Mouse (Mus musculus) neural tube, embryonic 12.5 days (tissue): ENCODE measurements around the gene Adcy1. TPM values are rescaled to one million over a fixed set of nuclear protein-coding genes. Genes with fewer than 3 reads are reported as not detected.

Experiments used
- ATAC-seq: fragments of 200-750 bp; cut with Nextera tagmentation; 2 replicates; pipeline ENCODE4 v1.8.0; 2017; ENCODE audit warnings: low read depth, mild to moderate bottlenecking, moderate TSS enrichment, moderate library complexity; ENCODE audit not compliant: low FRiP score
- H3K27ac ChIP-seq: fragments of 300-500 bp; sonication (generic); 2 replicates; pipeline ENCODE4 v1.5.1; 2016
- H3K27me3 ChIP-seq: fragments of 300-500 bp; sonication (generic); replicated peaks from 2 replicates; pipeline ENCODE4 v1.6.1; 2016; ENCODE audit warnings: mild to moderate bottlenecking
- H3K36me3 ChIP-seq: fragments of 300-500 bp; sonication (generic); 2 replicates; pipeline ENCODE4 v1.6.1; 2016; ENCODE audit warnings: mild to moderate bottlenecking
- H3K4me1 ChIP-seq: fragments of 300-500 bp; sonication (generic); 2 replicates; pipeline ENCODE4 v1.6.1; 2016
- H3K4me2 ChIP-seq: fragments of 300-500 bp; sonication (generic); replicated peaks from 2 replicates; pipeline ENCODE4 v1.6.1; 2016; ENCODE audit warnings: mild to moderate bottlenecking
- H3K4me3 ChIP-seq: fragments of 300-500 bp; sonication (generic); 2 replicates; pipeline ENCODE4 v1.5.1; 2016
- H3K9ac ChIP-seq: fragments of 300-500 bp; sonication (generic); 2 replicates; pipeline ENCODE4 v1.6.1; 2016; ENCODE audit warnings: mild to moderate bottlenecking
- H3K9me3 ChIP-seq: fragments of 300-500 bp; sonication (generic); 2 replicates; pipeline ENCODE4 v1.6.1; 2016; ENCODE audit warnings: mild to moderate bottlenecking
- WGBS: fragments of 180-500 bp; shearing (Covaris S2); methylation state at CpG from one replicate; pipeline ENCODE4 v1.1.7; 2016; 5-methylcytosine and 5-hydroxymethylcytosine counted together
- polyA plus RNA-seq: library from polyadenylated mRNA; unstranded; fragments of >200 nt; fragmentation: Nextera tagmentation; extraction: Ambion mirVana; gene quantifications from 2 replicates; pipeline ENCODE4 v1.2.1, GENCODE M21; 2016

The Adcy1 gene
- 2.6 TPM in 2 replicates for polyA plus RNA-seq

DNA sequence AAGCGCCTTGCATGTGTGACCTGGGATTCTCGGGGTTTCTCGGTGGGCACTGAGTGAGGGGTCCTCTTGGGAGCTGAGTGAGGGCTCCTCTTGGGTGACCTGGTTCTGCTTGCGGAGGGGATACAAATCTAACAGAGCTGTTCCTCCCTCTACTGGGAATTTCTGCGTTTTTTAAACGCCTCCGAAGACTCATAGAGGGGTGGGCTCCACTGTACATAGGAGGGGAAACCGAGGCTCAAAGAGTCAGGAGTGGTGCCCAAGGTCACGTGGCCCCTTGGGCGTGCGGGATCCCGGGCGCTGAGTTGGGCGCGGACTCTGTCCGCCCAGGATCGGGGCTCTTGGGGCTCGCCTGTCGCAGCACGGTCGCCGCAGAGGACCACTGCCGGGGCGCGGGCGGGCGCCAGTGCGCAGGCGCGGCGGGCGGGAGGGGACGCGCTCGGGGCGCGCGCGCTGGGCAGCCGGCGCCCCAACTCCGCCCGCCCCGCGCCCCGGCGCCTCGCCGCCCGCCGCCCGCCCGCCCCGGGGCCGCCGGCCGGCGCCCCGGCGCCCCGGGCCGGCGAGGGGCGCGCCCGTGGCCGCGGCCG, at the start of gene Adcy1:
Gene Adcy1, plus strand, starts transcription at position 489 of the 584 bp plus-strand sequence.
- Histone ChIP-seq H3K4me1 (peaks cover 25% of the 10 kb centered on the region), H3K9ac (peak within 1 kb of the TSS; percentile 62), H3K4me3 (peak within 1 kb of the TSS; percentile 60), H3K27me3 (peaks cover 59% of the 10 kb centered on the region), H3K36me3 (no peaks in the 10 kb centered on the region), H3K4me2 (peak within 1 kb of the TSS; percentile 95), H3K9me3 (no peaks in the 10 kb centered on the region), H3K27ac (no peak within 1 kb of the TSS)
- peak; percentile 39 for ATAC-seq
- 1% methylated on average over 49 of the region's 69 CpGs for WGBS

DNA sequence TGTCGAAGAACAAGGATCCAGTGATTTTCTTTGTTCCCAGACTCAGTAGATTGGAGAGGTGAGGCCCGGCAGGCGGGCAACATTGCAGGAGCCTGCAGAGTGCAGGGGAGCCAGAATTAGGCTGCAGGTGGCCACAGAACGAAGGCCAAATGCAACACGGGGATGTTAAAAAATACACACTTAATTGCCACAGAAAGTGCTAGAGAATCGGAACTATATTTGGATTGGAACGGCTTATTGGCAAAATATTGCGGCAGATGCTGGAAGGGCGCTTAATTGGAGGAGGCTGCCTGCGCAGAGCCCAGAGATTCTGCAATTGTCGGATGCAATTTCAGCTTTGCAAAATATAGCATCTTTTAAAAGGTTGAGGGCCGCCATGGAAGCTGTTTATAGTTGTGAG, 46.4 kb upstream of the Adcy1 start:
- no peaks in the 10 kb centered on the region for H3K27me3 ChIP-seq
- H3K4me1 ChIP-seq = no peaks in the 10 kb centered on the region
- no peak overlapping the region for H3K27ac ChIP-seq
- no peak overlapping the region for H3K4me2 ChIP-seq
- H3K4me3 ChIP-seq = no peak overlapping the region
- no peaks in the 10 kb centered on the region for H3K36me3 ChIP-seq
- H3K9ac ChIP-seq = no peak overlapping the region
- no peaks in the 10 kb centered on the region for H3K9me3 ChIP-seq
- WGBS = 90% methylated on average over 12 of the region's 12 CpGs
- ATAC-seq = no peak

DNA sequence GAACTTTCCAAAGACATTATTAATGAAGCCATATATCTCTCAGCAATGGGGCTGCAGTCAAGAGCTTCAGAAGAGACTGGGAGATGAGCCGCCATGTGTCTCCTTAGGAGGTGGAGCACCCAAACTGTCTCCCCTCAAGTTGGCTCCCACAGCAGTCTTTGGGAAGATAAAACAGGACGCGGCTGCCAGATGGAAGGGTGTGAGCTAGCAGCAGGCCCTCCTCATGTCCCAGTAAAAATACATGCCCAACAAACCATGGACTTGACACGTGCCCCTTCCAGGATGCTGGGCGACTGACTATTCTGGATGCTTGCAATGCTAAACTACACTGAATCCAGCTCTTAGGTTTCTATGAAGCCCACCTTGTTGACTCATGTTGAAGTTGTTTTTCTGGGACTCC, 45.2 kb upstream of the Adcy1 start:
- no peak overlapping the region for H3K9ac ChIP-seq
- 91% methylated on average over 5 of the region's 5 CpGs for WGBS

DNA sequence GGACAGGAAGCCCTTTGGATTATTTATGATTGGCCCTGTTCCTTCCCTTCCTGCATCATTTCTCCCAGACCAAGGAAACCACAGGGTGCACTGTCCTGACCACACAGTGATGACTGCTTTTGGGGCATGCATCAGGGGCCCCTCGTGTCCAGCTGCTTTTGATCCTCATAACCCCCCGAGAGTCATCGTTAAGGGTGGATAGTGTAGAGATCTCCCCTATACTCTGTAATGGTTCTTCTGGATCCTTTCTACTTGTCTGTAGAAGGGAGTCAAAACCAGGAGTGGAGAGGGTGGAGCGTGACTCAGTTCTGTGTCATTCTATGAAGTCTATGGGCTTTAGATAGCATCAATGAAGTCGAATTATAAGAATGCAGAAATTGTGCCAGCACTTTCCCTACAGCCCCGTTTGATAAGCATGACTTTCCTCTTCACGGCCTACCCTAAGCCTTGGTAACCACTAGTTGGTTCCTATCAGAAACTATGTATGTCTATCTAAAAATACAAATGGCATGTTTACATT, 44.2 kb upstream of the Adcy1 start:
- Histone ChIP-seq H3K36me3 (no peaks in the 10 kb centered on the region), H3K27me3 (no peaks in the 10 kb centered on the region), H3K4me3 (no peak overlapping the region), H3K4me2 (no peak overlapping the region), H3K27ac (no peak overlapping the region), H3K9ac (no peak overlapping the region), H3K4me1 (no peaks in the 10 kb centered on the region), H3K9me3 (no peaks in the 10 kb centered on the region)
- 87% methylated on average over 7 of the region's 7 CpGs for WGBS
- ATAC-seq = no peak

More for the DNA sequence above, 45.2 kb upstream of the Adcy1 start:
- Histone ChIP-seq H3K4me2 (no peak overlapping the region), H3K4me3 (no peak overlapping the region), H3K9me3 (no peaks in the 10 kb centered on the region), H3K36me3 (no peaks in the 10 kb centered on the region), H3K27me3 (no peaks in the 10 kb centered on the region), H3K27ac (no peak overlapping the region), H3K4me1 (no peaks in the 10 kb centered on the region)
- no peak for ATAC-seq

DNA sequence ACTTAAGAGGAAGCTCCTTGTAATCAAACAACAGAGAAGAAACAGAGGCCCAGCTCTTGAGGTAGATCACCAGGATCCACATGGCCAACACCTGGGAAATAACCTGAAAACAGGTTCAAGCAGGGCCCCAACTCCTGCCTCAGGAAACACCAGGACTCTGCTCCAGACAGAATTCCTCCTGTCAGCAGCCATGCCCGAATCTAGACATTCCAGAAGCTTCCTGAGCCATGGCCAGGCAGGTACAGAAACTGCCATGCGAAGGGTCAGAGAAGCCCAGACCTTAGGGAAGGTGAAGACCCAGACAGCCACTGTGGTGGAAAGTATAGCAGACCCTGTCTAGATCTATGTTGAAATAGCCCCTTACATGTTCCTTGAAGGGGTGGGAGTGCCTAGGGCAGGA, 30.2 kb upstream of the Adcy1 start:
- Histone ChIP-seq H3K4me2 (no peak overlapping the region), H3K4me3 (no peak overlapping the region), H3K27ac (no peak overlapping the region), H3K9ac (no peak overlapping the region), H3K4me1 (no peaks in the 10 kb centered on the region), H3K9me3 (no peaks in the 10 kb centered on the region), H3K27me3 (no peaks in the 10 kb centered on the region), H3K36me3 (no peaks in the 10 kb centered on the region)
- WGBS = 81% methylated on average over 2 of the region's 2 CpGs
- ATAC-seq = no peak

DNA sequence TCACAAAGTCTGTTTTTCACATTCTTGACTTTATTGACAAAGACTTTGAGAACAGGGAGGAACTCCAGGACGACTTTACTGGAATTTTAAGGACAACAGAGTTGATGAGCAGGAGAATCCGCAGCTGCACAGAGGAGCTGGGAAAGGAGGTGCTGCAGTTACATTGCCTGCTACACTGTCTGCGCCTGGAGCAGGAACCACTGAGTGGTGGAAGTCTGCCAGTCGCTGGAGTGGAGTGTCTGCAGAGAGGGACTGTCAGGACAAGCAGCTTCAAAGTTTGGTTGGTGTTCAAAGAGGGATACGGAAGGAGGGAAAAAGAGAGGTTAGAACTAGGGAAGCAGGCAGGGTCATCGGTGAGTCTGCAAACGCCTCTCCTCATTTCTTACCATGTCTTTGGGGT, 23.6 kb upstream of the Adcy1 start:
- no peak for ATAC-seq
- WGBS = 44% methylated on average over 7 of the region's 7 CpGs

DNA sequence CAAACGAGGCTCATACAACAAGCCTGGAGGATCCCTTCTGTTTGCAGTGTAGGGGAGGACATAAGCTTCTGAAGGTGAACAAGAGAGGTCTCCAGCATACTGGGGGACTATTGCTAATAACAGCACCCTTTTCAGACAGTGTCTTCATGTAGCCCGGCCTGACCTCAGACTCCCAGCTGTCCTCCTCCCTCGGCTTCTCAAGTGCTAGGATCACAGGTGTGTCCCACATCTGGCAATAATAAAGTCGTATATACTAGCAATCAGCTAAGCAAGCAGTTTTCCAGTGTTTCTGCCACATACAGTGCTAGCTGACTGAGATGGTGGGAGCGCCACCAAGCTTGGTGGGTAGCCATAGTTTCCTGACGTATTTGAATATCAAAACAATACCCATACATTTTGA, 22.5 kb upstream of the Adcy1 start:
- Histone ChIP-seq H3K36me3 (no peaks in the 10 kb centered on the region), H3K9me3 (no peaks in the 10 kb centered on the region), H3K4me2 (no peak overlapping the region), H3K4me1 (no peaks in the 10 kb centered on the region), H3K9ac (no peak overlapping the region), H3K4me3 (no peak overlapping the region), H3K27ac (no peak overlapping the region), H3K27me3 (no peaks in the 10 kb centered on the region)
- ATAC-seq = no peak
- 68% methylated on average over 6 of the region's 6 CpGs for WGBS

More for the DNA sequence above, 23.6 kb upstream of the Adcy1 start:
- Histone ChIP-seq H3K27me3 (no peaks in the 10 kb centered on the region), H3K36me3 (no peaks in the 10 kb centered on the region), H3K4me3 (no peak overlapping the region), H3K9ac (no peak overlapping the region), H3K4me2 (no peak overlapping the region), H3K4me1 (no peaks in the 10 kb centered on the region), H3K27ac (no peak overlapping the region), H3K9me3 (no peaks in the 10 kb centered on the region)

DNA sequence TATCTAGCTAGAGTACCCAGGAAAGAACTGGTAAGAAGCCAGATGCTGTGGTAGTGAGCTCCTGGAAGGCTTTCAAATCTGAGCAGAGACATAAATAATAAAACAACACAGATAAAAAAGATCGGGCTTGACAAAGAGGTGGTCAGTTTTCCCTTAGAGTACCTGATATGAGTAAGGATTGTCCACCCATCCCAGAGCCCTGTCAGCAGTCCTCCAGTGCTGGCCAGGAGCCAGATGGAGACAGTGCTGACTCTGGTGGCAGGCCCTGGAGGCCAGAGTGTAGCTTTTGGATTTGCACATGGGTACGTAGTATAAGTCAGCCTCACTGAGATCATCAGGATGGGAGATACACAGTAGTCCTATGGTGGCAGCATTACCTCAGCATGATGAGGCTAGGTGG, 16.1 kb upstream of the Adcy1 start:
- no peak for ATAC-seq
- H3K4me3 ChIP-seq = no peak overlapping the region
- no peak overlapping the region for H3K4me2 ChIP-seq
- no peak overlapping the region for H3K9ac ChIP-seq
- no peak overlapping the region for H3K27ac ChIP-seq
- H3K4me1 ChIP-seq = no peaks in the 10 kb centered on the region
- H3K27me3 ChIP-seq = no peaks in the 10 kb centered on the region
- no peaks in the 10 kb centered on the region for H3K36me3 ChIP-seq
- no peaks in the 10 kb centered on the region for H3K9me3 ChIP-seq
- 95% methylated on average over 2 of the region's 2 CpGs for WGBS

DNA sequence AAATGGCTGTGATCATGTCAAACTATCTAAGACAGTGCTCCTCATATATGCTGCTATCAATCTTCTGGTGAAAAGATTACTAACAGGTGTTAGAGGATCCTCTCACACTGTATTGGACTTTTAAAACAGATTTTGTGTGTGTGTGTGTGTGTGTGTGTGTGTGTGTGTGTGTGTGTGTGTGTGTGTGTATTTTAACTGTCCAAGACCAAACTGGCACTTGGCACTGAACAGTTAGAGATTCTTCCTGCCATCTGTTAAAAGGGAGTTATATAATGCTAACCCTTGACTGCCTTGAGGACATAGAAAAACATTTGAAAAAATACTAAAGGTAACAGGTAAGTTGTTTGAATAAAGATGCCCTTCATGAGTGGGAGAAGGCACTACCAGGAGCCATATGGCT, 15.7 kb upstream of the Adcy1 start:
- Histone ChIP-seq H3K9me3 (no peaks in the 10 kb centered on the region), H3K36me3 (no peaks in the 10 kb centered on the region), H3K4me3 (no peak overlapping the region), H3K4me2 (no peak overlapping the region), H3K27ac (no peak overlapping the region), H3K9ac (no peak overlapping the region), H3K4me1 (no peaks in the 10 kb centered on the region), H3K27me3 (no peaks in the 10 kb centered on the region)
- no peak for ATAC-seq

DNA sequence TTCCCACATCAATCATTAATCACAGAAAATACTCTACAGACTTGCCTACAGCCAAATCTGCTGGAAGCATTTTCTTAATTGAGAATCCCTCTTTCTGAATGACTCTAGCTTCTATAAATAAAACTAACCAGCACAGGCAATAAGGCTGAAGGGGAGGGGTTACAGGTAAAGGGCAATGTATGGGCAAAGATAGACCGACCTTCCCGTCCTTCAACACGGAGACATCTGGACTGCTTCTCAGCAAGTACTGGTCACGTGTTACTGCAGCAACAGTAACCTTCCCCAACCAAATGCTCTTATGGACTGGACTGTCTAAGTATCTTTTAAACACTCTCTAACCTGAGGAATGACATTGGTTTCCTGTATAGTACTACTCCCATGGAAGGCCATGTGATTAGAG, 9.6 kb upstream of the Adcy1 start:
- peaks cover 11% of the 10 kb centered on the region; the same call in 1 of the 2 replicates for H3K4me1 ChIP-seq
- WGBS = 88% methylated on average over 4 of the region's 4 CpGs
- H3K9ac ChIP-seq = no peak overlapping the region
- no peak overlapping the region for H3K27ac ChIP-seq
- no peak overlapping the region for H3K4me3 ChIP-seq
- H3K9me3 ChIP-seq = no peaks in the 10 kb centered on the region
- H3K27me3 ChIP-seq = peaks cover 20% of the 10 kb centered on the region
- no peak overlapping the region for H3K4me2 ChIP-seq
- H3K36me3 ChIP-seq = no peaks in the 10 kb centered on the region
- no peak for ATAC-seq

DNA sequence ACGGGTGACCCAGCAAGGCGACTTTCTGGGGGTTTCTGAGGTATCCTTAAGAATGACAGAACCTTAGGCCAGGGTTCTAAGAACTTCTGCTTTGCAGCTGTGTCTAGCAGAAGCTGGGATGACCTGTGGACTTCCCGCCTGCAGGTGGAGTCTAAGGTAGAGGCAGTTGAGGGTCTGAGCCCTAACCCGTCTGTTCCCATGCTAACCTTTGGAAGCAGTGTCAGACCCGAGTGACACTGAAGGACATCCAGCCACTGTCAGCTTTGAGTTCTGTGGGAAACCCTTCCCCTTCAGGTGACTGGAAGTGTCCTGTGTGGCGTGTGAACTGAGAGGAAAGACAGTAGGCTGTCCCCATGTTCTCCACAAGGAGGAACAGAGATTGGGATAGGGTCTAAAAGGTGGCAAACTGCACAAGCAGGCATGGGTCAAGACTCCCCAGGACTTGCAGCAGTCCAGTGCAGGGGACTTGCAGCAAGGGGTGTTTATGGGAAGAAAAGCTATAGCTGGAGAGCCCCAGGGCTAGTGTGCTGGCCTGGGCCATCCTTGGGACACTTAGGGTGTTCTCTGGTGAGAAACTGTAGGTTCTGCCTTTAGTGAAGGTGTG, 8.5 kb upstream of the Adcy1 start:
- 82% methylated on average over 6 of the region's 6 CpGs for WGBS
- ATAC-seq = no peak

DNA sequence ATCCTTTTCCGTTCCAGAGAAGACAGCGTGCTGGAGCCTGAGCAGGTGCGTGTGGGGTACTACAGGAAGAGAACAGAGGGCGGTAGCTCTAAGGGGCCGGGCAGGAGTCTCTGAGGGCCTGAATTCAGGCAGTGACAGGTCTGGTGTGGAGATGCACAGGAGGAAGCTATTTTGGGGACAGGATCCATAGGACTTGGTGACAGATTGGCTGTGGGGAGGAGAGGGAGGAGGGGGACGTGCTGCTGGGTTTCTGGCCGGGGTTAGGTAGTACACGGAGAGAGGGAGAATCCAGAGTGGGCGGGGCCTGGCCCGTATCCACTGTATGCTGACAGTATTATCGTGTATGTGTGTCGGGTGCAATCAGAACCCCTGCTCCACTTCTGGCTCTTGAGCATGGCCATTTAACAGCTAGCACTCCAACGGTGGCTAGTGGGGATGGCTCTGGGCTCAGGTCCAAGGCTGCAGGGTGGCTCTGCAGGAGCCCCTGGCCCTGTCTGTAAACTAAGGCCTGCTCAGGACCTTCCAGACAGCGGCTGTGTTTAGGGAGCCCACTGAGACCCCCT, 7.8 kb upstream of the Adcy1 start:
- no peaks in the 10 kb centered on the region for H3K36me3 ChIP-seq
- ATAC-seq = peak; percentile 45; the same call in 1 of the 2 replicates
- peaks cover 26% of the 10 kb centered on the region for H3K27me3 ChIP-seq
- H3K9me3 ChIP-seq = no peaks in the 10 kb centered on the region
- H3K27ac ChIP-seq = no peak overlapping the region
- H3K4me3 ChIP-seq = no peak overlapping the region
- peak overlapping the region; percentile 27 for H3K4me2 ChIP-seq
- WGBS = 25% methylated on average over 14 of the region's 14 CpGs
- H3K4me1 ChIP-seq = peaks cover 11% of the 10 kb centered on the region; the same call in 1 of the 2 replicates
- no peak overlapping the region for H3K9ac ChIP-seq

More for the DNA sequence above, 8.5 kb upstream of the Adcy1 start:
- peaks cover 20% of the 10 kb centered on the region for H3K27me3 ChIP-seq
- H3K4me2 ChIP-seq = no peak overlapping the region
- no peak overlapping the region for H3K27ac ChIP-seq
- peaks cover 11% of the 10 kb centered on the region; the same call in 1 of the 2 replicates for H3K4me1 ChIP-seq
- H3K4me3 ChIP-seq = no peak overlapping the region
- H3K9ac ChIP-seq = no peak overlapping the region
- no peaks in the 10 kb centered on the region for H3K36me3 ChIP-seq
- H3K9me3 ChIP-seq = no peaks in the 10 kb centered on the region
